Mouse (Mus musculus) ovary, postnatal 10 days (tissue): ENCODE data around the gene Dyrk1a.

Experiments used
- DNase-seq: peaks from one replicate; pipeline ENCODE4 v3.0.0; 2022; ENCODE audit warnings: low spot score

The Dyrk1a gene

DNA sequence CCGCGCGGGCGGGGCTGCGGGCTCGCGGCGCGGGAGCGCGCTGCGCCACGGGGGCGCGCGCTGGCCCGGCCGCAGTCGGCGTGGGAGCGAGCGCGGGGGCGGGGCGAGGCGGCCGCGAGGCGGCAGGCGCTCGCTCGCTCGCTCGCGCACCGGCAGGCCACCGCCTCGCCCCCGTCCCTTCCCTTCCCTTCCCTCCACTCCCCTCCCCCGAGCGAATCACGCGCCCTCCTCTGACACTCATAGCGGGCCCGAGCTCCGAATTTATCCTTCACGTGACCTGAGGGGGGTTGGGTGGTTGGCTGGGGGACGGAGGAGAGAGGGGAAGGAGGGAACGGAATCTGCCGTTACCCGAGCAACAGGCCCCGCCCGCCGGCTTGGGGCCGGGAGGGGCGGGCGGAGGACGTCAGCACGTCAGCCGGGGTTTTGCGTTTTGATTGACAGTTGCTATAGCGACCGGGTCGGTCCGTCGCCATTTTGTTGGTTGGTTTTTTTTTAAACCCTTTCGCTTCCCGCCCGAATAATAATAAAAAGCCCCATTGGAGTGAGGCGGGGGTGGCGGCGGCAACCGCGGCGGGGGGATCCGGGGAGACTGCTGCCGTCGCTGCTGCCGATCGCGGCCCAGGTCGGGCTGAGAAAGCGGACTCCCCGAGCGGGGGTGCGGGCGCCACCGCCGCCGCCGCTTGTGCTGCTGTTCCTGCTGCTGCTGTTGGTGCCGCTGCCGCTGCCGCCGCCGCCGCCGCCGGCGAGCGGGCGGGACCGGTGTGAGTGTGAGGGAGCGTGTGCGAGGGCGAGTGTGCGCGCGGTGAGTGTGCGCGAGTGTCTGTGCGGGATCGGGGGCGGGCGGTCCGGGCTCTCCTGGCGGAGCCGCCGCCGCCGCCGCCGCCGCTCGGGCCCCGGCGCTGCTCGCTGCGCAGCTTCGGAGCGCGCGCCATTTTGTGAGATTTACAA, at the start of gene Dyrk1a:
Gene Dyrk1a, plus strand, starts transcription at position 782 of the 948 bp plus-strand sequence.
- DNase-seq: peak; percentile 91

DNA sequence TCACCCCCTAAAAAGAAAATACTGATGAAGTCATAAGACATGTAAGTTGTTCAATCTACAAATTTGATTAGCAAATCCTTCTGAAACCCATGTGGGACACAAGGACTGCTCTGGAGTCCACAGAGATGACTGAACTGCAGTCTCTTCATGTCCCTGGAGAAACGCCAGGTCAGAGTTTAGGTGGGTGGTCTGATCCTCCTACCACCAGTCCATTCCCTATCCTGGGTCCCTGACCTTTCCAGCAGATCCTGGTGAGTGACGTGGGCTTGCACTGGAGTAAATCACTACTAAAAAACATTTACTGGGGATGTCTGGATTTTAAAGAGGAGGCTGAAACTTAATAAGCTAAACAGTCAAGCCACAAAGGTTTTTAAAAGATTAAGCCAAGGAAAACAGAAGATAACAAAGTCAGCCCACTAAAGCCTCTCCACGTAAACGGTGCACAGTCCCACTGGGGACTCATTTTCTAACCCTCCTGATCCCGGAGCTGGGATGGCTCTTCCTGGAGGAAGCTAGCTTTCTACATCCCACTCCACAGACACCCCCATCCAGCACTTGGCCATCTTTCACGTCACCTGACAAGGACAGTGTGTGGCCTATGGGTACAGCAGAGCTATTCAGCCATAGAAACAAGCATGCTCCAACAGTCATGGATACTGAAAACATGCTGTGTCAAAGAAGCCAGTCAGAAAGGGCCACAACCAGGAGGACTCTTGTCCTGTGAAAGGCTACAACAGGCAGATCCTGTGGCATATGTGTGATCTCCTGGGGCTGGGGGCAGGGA, 46.0 kb upstream of the Dyrk1a start:
- DNase-seq: no peak

DNA sequence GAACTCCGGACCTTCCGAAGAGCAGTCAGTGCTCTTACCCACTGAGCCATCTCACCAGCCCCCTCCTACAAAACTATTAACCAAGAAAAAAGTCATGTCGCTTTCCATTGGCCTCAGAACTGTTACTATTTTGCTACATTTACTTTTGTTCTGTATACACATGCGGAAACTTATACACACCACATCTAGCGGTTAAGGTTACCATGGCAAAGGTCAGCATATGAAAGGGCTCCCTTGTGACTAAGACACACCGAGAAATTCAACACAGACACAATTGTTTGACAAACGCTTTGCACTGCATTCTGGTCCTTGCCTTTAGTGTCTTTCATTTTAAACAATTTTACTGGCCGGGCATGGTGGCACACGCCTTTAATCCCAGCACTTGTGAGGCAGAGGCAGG, 45.1 kb upstream of the Dyrk1a start:
- no peak for DNase-seq

DNA sequence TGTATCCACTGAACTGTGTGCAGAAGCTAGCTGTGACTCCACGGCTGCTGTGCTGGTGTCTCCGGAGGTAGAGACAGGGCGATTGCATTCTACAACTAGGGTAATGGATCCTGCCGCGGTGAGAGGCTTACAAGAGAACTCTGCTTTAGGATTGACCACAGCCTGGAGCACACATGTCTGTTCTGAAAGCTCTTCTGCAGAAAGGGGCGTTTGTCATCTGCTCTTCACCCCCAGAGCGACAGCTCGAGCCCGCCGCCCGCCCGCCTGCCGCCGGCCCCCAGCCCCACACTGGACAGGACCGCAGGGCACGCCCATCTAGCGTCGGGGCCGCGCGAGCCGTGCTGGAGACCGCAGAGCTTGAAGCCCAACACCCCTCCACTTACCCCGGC, 43.9 kb upstream of the Dyrk1a start:
- no peak for DNase-seq

DNA sequence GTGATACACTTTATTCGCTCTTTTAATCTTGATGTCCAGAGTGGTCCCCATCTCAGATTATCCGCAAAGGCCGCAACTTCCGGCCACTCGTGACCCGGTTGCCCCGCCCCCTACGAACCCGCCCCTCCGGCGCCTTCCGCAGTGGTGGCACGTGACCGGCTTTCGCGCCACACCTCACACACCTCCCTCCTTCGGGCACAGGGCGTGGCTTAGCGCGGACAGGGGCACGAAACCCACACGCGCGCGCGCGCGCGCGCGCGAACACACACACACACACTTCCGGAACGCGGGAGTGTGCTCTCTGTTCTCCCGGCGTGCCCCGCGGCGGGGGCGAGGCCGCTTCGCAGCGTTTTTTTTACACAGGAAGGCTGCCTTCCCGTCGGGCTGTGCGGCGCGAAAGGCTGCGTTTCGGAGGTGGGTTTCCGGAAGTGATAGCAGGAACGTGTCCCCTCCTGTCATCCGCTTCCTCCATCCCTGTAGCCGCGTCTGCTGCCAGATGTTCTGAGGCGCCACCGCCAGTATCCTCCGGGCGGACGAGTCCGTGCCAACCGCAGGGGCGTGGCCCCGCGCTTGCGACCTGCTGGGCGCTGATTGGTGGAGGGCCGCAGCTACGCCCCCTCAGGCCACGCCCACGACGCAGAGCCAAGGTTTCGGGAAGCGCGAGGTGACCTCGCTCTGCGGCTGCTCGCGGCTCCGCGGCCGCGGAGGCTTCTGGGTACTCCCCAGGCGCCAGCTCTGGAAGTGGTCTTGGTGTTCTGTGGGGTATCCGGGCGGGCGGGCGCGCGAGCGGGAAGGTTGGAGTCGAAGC, 43.3 kb upstream of the Dyrk1a start, which contains the start of gene Vps26c:
Gene Vps26c, minus strand, starts transcription at position 487 of the 808 bp plus-strand sequence.
- DNase-seq: peak; percentile 93

DNA sequence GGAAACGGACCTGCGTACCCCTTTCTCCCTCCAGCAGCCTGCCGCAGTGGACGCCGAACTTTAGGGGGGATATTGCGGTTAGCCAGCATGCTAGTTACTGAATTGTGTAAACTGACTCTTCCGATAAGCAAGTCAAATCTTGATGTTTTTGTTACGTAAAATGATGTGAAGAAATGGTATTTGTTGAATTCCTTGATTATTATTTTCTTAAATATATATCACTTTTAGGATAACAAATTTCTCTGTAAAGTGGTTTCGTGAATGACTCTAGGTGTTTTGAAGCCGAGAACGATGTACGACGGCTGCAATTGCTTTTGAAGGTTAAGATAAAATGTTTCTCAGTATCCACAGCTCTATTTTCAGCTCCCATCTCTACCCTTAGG, 42.7 kb upstream of the Dyrk1a start:
- DNase-seq: no peak

DNA sequence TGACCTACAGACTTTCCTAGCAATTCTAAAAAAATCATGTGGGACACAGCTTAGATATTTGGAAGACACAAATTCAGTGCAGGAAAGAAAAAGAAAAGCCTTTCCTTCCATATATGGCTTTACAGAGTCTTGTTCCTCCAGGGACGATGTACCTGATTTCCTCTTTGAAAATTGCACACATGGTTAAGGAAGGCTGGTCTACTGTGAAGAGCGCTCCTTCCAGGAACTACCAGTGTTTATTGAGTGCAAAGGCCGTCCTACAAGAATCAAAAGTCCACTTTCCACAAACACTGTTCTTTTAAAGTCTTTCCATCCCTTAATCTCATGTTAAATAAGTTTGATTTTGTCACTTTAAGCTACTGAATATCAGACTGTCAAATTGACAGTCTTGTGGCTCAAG, 42.3 kb upstream of the Dyrk1a start:
- DNase-seq: no peak

DNA sequence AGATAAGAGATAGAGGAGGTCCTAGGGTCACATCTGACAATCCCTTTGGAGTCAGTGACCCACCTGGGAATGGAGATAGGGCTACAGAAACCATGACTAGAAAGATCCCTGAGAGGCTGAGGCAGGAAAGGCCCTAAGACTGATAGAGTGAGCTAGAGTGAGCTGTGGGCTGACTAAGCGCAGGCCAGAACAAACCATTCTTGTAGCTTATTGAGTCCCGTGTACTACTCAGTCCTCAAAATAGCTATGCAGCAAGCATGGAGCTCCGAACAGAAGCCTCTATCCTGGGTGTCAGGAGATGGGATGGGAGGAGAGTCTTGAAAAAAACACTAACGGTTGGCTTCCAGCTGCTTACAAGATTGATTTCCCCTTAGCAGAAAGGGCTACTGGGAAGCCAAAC, 38.5 kb upstream of the Dyrk1a start:
- DNase-seq: no peak

DNA sequence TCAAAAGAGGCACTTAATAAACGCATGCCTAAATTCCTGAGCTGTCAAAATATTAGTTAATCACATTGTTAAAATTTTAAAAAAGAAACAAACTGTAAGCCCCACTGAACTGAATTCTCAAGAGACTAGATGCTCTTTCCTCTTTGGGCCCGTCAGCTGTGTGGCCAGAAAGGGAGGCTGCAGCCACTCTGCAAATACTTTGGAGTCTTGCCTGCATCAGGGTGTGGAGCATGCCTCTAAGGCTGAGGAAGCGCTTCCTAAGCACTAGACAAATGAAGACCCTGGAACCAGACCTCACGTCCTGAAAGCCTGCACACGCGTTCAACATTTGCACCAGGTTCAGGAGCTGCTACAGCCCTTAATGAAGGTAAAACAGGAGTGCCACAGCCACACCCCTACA, 36.1 kb upstream of the Dyrk1a start:
- no peak for DNase-seq

DNA sequence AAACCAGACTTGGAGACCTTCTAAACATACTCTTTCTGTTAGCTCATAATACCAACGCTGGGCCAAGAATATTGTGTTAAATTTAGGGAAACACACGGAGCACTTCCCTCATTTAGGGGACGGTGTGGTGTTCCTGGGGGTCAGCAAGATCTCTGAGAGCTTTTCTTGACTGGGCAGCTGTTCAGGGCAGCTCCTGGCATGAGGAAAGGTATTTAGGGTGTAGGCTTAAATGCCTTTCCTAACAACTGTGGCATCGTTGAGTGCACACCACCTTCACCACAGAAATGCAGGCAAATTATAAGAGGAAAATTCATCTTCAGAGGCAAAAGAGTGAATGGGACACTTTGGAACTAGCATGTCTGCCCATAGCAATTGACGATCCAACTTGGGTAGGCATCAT, 34.1 kb upstream of the Dyrk1a start:
- no peak for DNase-seq

DNA sequence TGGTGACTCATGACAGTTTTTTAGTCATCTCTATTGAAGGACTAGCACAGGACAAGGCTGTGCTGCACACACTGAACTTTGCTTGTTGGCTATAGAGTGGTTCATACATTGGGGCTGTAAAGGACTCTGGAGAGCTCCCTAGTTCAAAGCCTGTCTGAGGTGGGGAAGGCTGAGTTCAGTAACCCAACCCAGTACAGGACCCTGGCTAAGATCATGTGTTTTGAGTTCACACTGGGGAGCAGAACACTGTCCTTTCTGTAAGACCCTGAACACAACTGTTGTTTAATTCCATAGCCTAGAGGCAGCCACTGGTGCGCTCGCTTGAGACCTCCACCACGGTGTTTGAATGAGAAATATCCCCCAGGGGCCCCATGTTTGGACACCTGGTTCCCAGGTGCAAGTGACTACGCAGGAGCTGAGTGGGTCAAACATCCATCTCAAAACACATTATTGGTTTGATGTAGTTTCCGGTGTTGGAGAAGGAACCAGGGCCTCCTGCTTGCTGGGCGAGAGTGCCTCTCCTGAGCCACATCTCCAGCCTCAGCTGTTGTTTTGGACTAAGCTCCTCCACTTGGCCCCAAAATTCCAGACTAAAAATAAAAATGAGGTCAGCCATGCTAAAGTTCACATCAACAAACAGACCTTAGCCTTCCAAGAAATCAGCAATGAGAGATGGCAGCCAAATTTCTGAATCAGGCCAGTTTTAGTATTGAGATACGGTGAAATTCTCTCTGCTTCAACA, 33.2 kb upstream of the Dyrk1a start:
- no peak for DNase-seq

DNA sequence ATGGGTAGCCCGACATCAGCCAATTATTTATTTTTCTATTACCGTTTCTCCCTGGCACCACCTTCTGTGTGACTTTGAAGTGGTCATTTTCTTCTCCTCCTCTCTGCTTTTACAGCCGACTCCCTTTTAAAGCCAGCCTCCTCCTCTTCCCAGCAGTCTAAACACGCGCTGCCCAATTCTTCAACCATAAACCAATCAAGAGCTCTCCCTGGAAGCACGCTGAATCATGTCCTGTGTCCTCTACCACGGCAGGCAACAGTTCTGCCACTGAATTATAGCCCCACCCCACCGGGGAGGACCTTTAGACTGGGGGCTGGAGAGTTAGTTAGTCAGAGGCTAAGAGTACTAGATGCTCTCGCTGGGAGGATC, 32.7 kb upstream of the Dyrk1a start:
- no peak for DNase-seq

DNA sequence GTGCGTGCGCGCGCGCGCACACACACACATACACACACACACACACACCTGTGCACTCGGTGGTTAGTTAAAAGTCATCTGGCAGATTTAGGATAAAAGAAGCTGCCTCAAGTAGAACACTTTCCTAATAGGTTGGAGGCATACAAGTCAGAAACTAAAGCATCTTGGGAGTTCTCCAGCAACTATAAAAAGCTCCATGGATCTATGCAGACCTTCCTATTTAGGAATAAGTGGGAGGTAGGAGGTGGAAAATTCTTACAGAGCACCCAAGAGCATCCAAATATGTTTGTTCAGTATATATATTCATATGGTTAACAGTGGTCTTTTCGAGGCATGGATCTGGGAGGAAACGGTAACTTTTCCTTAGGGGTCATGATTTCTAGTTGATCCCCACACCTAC, 29.7 kb upstream of the Dyrk1a start:
- no peak for DNase-seq

DNA sequence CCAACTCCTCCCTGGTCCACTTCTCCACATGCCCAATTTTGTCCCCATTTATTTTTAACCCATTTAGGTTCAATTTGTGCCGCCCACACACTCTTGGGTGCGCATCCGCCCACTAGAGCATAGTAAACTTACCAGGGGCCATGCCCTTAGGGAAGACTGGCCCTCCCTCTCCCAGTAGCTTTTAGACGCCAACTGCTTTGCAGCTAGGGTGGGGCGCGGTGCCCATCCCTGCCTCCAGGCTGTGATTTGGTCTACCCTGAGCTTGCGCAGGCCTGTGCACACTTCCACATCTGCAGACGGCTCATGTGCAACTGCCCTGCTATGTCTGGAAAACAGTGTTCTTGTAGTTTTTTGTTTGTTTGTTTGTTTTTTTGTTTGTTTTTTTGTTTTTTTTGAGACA, 26.9 kb upstream of the Dyrk1a start:
- DNase-seq: no peak

DNA sequence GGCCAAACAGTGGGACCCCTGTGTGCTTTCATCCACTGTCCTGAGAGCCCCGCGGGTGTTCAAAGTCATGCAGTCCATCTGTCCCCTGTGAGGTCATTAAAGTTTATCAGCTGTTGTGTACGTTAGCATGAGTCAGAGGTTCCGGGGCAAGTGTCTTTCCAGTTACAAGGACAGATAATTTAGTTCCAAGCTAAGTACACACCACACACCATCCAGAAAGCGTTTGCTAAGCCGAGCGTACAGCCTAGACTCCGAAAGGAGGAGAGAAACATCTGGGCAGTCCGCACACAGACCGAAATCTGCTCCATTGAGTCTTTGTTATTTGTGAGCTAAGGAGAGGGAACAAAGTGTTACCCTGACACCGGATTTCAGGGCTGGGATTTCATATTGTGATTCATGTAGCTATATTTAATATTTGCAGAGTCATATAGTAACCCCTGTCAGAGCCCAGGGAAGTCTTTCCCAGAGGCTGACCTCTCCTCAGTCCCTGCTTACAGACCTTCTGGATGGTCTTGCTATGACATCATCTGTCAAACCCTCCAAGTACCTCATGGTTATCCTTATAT, 25.2 kb upstream of the Dyrk1a start:
- no peak for DNase-seq

DNA sequence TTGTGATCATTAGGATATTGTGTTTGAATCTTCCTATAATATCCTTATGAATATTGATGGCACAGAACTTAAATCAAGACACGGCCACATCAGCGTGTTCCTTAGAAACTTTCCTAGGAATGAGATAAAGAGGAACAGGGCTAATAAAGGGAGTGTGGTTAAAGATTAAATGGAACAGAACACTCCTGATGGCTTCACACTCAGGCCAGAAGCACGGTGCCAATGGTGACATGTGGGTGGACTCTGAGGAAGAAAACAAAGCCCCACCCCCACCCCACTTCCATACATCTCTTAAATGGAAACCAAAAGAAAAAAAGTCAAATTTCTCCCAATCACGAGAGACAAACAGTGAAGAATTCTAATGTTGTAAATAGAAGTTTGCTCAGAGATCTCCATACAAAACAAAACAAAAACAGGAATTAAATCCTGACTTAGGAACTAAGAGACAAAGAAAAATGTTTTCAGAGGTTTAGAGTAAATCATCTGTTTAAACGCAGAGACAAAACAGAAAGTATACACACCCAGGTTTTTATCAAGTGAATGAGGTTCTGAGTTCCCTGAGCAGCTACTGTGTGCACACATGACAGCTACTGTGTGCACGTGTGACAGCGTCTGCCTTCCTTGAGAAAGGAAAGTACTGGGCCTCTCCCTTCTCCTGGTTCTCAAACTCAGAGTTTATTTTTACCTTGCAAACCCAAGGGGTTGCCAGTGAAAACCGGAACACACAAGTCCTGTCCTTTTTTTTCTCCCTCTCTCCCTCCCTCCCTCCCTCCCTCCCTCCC, 23.8 kb upstream of the Dyrk1a start:
- no peak for DNase-seq

DNA sequence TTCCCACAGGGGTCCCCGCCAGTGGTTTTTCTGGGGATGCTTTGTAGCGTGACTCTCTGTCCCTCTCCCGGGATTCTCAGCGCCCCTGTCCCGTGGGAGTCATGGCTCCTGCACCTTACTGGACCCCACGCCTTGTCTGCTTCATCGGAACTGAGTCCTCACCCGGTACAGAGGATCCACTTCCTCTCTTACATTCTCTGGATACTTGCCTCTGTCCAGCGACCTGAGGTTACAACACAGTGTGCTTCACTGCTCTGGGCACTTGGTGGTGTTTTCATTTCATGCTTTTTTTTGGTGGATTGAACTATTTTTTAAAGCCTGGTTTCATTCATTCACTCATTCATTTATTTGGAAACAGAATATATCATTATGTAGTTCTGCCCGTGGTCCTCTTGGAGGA, 20.0 kb upstream of the Dyrk1a start:
- DNase-seq: no peak

DNA sequence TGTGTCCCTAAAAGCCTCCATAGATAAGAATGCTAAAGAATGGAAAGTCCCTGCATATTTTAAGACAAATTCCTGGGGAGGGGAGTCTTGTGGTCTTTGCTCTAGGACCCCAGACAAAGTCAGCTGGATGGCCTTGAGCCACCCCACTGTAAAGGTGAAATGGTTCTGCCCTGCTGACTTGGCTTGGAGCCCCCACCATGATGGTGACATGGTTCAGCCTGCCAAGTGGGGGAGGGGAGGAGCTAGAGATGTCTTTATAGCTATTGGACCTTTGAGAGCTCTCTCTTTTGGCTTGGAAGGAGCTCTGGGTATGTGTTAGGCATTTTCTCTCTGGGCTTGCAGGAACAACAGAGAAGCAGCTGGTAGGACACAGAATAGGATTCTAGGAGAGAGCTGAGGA, 17.9 kb upstream of the Dyrk1a start:
- no peak for DNase-seq

DNA sequence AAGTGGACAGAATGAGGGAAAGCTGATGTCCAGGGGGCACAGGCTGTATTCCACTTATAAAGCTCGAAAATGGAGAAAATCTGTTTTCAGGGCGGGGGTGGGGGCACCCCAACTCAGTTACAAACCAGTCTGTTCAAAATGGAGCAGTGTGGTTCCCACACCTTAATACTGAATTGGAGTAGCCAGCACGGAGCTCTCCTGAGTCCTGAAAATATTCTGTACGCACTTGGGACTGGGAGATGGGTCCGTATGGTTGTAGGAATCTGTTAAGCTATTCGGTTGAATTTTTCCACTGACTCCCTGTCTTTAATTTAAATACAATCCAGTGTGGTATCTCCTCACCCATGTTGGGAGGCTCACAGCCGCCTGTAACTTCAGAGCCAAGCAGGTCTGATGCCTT, 14.5 kb upstream of the Dyrk1a start:
- no peak for DNase-seq

DNA sequence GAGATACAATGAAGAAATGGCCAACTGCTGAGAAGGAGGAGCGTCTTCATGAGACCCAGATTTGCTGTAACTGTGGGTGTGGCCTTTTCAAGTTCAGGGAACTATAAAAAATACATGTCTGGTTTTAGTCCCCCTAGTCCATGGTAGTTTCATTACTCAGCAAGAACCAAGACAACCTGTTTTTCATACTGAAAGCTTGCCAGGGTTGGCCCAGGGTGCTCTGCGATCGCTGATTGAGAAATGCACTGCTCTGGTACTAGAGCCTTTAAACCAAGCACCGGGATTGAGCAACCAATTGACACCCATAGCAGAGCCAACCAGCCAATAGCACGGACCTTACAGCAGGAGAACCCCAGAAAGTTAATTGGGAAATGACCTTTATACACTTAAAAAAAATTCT, 13.6 kb upstream of the Dyrk1a start:
- DNase-seq: no peak

DNA sequence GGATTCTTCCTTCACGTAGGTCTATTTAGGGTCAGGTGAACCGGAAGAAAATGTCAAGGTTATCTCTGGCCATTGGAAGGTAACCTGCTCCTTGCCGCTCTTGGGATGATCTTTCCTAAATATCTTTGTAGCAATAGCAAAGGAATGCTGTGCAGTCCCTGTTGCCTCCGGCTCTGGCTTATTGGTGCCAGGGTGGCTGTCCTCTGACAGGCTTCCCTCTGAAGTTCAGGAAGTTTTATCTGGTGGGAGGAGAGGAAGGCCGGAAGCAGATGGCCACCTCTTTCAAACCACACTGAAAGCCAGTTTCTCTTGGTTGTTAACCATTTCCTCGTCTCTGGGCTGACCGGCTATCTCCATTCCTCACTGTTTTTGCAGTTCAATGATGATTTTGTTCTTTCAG, 10.5 kb upstream of the Dyrk1a start:
- no peak for DNase-seq
